Mouse (Mus musculus): Measurements from ENCODE around the gene Myo10.

Gene Myo10

GRCm38 (mm10) chr15:25843086-25843991 lies 221.0 kb downstream of the Myo10 start, which contains the start of gene Retreg1:
TSS of gene Retreg1 (plus strand) at chr15:25843180.
- DNase-seq (ENCODE audit: low read depth, low spot score), result no peak

- no peak for DNase-seq (ENCODE audit: low read depth, low spot score)
These were observed 221.8 kb downstream of the Myo10 start for GRCm38 (mm10) chr15:25844013-25844570.

- no peak for DNase-seq (ENCODE audit: low read depth, low spot score)
These were observed 222.4 kb downstream of the Myo10 start for GRCm38 (mm10) chr15:25844771-25845170.

GRCm38 (mm10) chr15:25847576-25848168 lies 225.3 kb downstream of the Myo10 start:
- DNase-seq (ENCODE audit: low read depth, low spot score), result no peak

- DNase-seq (ENCODE audit: low read depth, low spot score), result no peak
These were observed 228.2 kb downstream of the Myo10 start for GRCm38 (mm10) chr15:25850552-25850951.

GRCm38 (mm10) chr15:25854270-25854904 lies 232.1 kb downstream of the Myo10 start:
- DNase-seq (ENCODE audit: low read depth, low spot score), result no peak

- no peak for DNase-seq (ENCODE audit: low read depth, low spot score)
These were observed 236.3 kb downstream of the Myo10 start for GRCm38 (mm10) chr15:25858611-25859058.

GRCm38 (mm10) chr15:25859469-25859868 lies 237.1 kb downstream of the Myo10 start:
- no peak for DNase-seq (ENCODE audit: low read depth, low spot score)

GRCm38 (mm10) chr15:25861900-25862299 lies 239.6 kb downstream of the Myo10 start:
- DNase-seq (ENCODE audit: low read depth, low spot score), result no peak

All from forelimb bud, embryonic 11.5 days (tissue).